Mouse (Mus musculus) CH12.LX (cell line): Measurements from ENCODE around the gene Ccdc114. TPM values are rescaled to one million over a fixed set of nuclear protein-coding genes. Genes with fewer than 3 reads are reported as not detected.
"Not testable (repeated sequence)": the region's sequence is repeated elsewhere in the genome, so short reads cannot be mapped to it uniquely, and the experiment has no call there.

Experiments
- DNase-seq: peaks from one replicate; pipeline ENCODE4 v3.0.0-alpha.2; 2013; ENCODE audit errors: extremely low read depth
- H3K27ac ChIP-seq: 2 replicates; pipeline ENCODE4 v1.5.1; 2012; ENCODE audit warnings: low read depth, mild to moderate bottlenecking, control low read depth, moderate library complexity; ENCODE audit not compliant: insufficient read depth
- H3K27me3 ChIP-seq: replicated peaks from 2 replicates; pipeline ENCODE3; 2012; ENCODE audit warnings: inconsistent platforms
- H3K36me3 ChIP-seq, 2 experiments: replicated peaks in 1 of 2; 2 replicates each; pipeline versions ENCODE3 to v1.6.1; 2012; ENCODE audit warnings: inconsistent platforms in 1 of 2, low read length in 1 of 2, mild to moderate bottlenecking in 1 of 2, mixed read lengths in 1 of 2, moderate library complexity in 1 of 2; ENCODE audit not compliant: control insufficient read depth in 1 of 2, insufficient read depth in 1 of 2
- H3K4me1 ChIP-seq, 2 experiments: 2 replicates each; pipeline ENCODE4 v1.6.1; 2012; ENCODE audit warnings: inconsistent platforms in 1 of 2, moderate library complexity in 1 of 2; ENCODE audit not compliant: insufficient read depth in 2 of 2, control insufficient read depth in 1 of 2
- H3K4me2 ChIP-seq: 2 replicates; pipeline ENCODE4 v1.6.1; 2012; ENCODE audit warnings: low read depth, mild to moderate bottlenecking, control low read depth; ENCODE audit not compliant: poor library complexity, insufficient read depth, severe bottlenecking
- H3K4me3 ChIP-seq, 3 experiments: fragments of 150-350 bp in 1 of 3; sonication (generic) in 1 of 3; replicated peaks in 1 of 3; 2 replicates each; pipeline versions ENCODE3 to v1.5.1; 2011 to 2012; ENCODE audit warnings: low read depth in 2 of 3, low read length in 2 of 3, mild to moderate bottlenecking in 2 of 3, moderate library complexity in 2 of 3, control low read depth in 1 of 3, improper control_type of control experiment in 1 of 3, inconsistent platforms in 1 of 3, mixed read lengths in 1 of 3; ENCODE audit not compliant: poor library complexity in 1 of 3
- H3K79me2 ChIP-seq: replicated peaks from 2 replicates; pipeline ENCODE4 v1.6.1; 2012; ENCODE audit warnings: mild to moderate bottlenecking, moderate library complexity; ENCODE audit not compliant: control insufficient read depth, poor library complexity, insufficient read depth, severe bottlenecking; ENCODE audit errors: extremely low read depth
- H3K9ac ChIP-seq: 2 replicates; pipeline ENCODE4 v1.6.1; 2012; ENCODE audit warnings: low read depth, mild to moderate bottlenecking, control low read depth, moderate library complexity; ENCODE audit not compliant: insufficient read depth
- H3K9me3 ChIP-seq: replicated peaks from 2 replicates; pipeline ENCODE3; 2012; ENCODE audit warnings: low read length, inconsistent platforms, mixed read lengths
- BHLHE40 ChIP-seq: IDR thresholded peaks from 2 replicates; pipeline ENCODE4 v1.6.1; 2011; ENCODE audit warnings: mild to moderate bottlenecking, low read depth, low read length, improper control_type of control experiment
- CHD1 ChIP-seq: IDR thresholded peaks from 2 replicates; pipeline ENCODE4 v1.6.1; 2012; ENCODE audit warnings: low read depth, low read length, improper control_type of control experiment, inconsistent platforms
- CHD2 ChIP-seq: IDR thresholded peaks from 2 replicates; pipeline ENCODE4 v1.6.1; 2011; ENCODE audit warnings: low read length, improper control_type of control experiment
- E2F4 ChIP-seq: IDR thresholded peaks from 2 replicates; pipeline ENCODE4 v1.6.1; 2011; ENCODE audit warnings: low read depth, low read length, improper control_type of control experiment; ENCODE audit not compliant: insufficient replicate concordance
- EP300 ChIP-seq: IDR thresholded peaks from 2 replicates; pipeline ENCODE4 v1.6.1; 2011; ENCODE audit warnings: low read length, improper control_type of control experiment
- ETS1 ChIP-seq: conservative IDR thresholded peaks from 2 replicates; pipeline ENCODE4 v1.6.1; 2012; ENCODE audit warnings: low read depth, mild to moderate bottlenecking, inconsistent platforms, low read length, improper control_type of control experiment, moderate library complexity
- HCFC1 ChIP-seq: IDR thresholded peaks from 2 replicates; pipeline ENCODE4 v1.6.1; 2012; ENCODE audit warnings: low read depth, mild to moderate bottlenecking, inconsistent platforms, low read length, improper control_type of control experiment
- IRF4 ChIP-seq: IDR thresholded peaks from 2 replicates; pipeline ENCODE4 v1.6.1; 2014; ENCODE audit warnings: low read depth, mild to moderate bottlenecking, inconsistent platforms, low read length, improper control_type of control experiment
- JUN ChIP-seq: IDR thresholded peaks from 2 replicates; pipeline ENCODE4 v1.6.1; 2011; ENCODE audit warnings: low read depth, mild to moderate bottlenecking, low read length, improper control_type of control experiment, moderate library complexity; ENCODE audit not compliant: insufficient read depth
- JUND ChIP-seq: conservative IDR thresholded peaks from 2 replicates; pipeline ENCODE4 v1.6.1; 2011; ENCODE audit warnings: low read depth, low read length, improper control_type of control experiment
- MAX ChIP-seq: IDR thresholded peaks from 2 replicates; pipeline ENCODE4 v1.6.1; 2011; ENCODE audit warnings: low read length, improper control_type of control experiment
- MEF2A ChIP-seq: IDR thresholded peaks from 2 replicates; pipeline ENCODE4 v1.6.1; 2014; ENCODE audit warnings: low read depth, mild to moderate bottlenecking, inconsistent platforms, low read length, improper control_type of control experiment, borderline replicate concordance
- MYC ChIP-seq: IDR thresholded peaks from 2 replicates; pipeline ENCODE4 v1.6.1; 2011; ENCODE audit warnings: low read depth, mild to moderate bottlenecking, improper control_type of control experiment, low read length
- NELFE ChIP-seq: IDR thresholded peaks from 2 replicates; pipeline ENCODE4 v1.6.1; 2011; ENCODE audit warnings: low read depth, low read length, improper control_type of control experiment
- POLR2AphosphoS2 ChIP-seq: IDR thresholded peaks from 2 replicates; pipeline ENCODE4 v1.6.1; 2011; ENCODE audit warnings: low read depth, low read length, improper control_type of control experiment
- RAD21 ChIP-seq: IDR thresholded peaks from 2 replicates; pipeline ENCODE4 v1.6.1; 2011; ENCODE audit warnings: low read depth, mild to moderate bottlenecking, low read length, improper control_type of control experiment, moderate library complexity
- RCOR1 ChIP-seq: conservative IDR thresholded peaks from 2 replicates; pipeline ENCODE4 v1.6.1; 2012; ENCODE audit warnings: low read depth, mild to moderate bottlenecking, inconsistent platforms, low read length, improper control_type of control experiment
- SMC3 ChIP-seq: IDR thresholded peaks from 2 replicates; pipeline ENCODE4 v1.6.1; 2011; ENCODE audit warnings: low read depth, low read length, improper control_type of control experiment
- TBP ChIP-seq: conservative IDR thresholded peaks from 2 replicates; pipeline ENCODE4 v1.6.1; 2011; ENCODE audit warnings: low read depth, low read length, improper control_type of control experiment
- TCF12 ChIP-seq: IDR thresholded peaks from 2 replicates; pipeline ENCODE4 v1.6.1; 2014; ENCODE audit warnings: low read depth, mild to moderate bottlenecking, inconsistent platforms, low read length, improper control_type of control experiment
- UBTF ChIP-seq: IDR thresholded peaks from 2 replicates; pipeline ENCODE4 v1.6.1; 2012; ENCODE audit warnings: low read depth, mild to moderate bottlenecking, inconsistent platforms, low read length, improper control_type of control experiment, moderate library complexity
- USF1 ChIP-seq: IDR thresholded peaks from 2 replicates; pipeline ENCODE4 v1.6.1; 2014; ENCODE audit warnings: low read depth, mild to moderate bottlenecking, inconsistent platforms, low read length, improper control_type of control experiment
- ZC3H11A ChIP-seq: IDR thresholded peaks from 2 replicates; pipeline ENCODE4 v1.6.1; 2012; ENCODE audit warnings: low read depth, mild to moderate bottlenecking, inconsistent platforms, low read length, improper control_type of control experiment
- ZKSCAN1 ChIP-seq: IDR thresholded peaks from 2 replicates; pipeline ENCODE4 v1.6.1; 2012; ENCODE audit warnings: low read depth, inconsistent platforms, low read length, improper control_type of control experiment, borderline replicate concordance
- ZMIZ1 ChIP-seq: IDR thresholded peaks from 2 replicates; pipeline ENCODE4 v1.6.1; 2012; ENCODE audit warnings: low read depth, mild to moderate bottlenecking, inconsistent platforms, low read length, improper control_type of control experiment
- dilution Hi-C: fragments of 300-500 bp; cut with MboI; formaldehyde crosslinking; loops from 2 replicates; pipeline ENCODE4 v1.14.3; 2020; ENCODE audit warnings: low sequenced_read_pairs; ENCODE audit not compliant: extremely low pct_unique_long_range_greater_than_20kb, extremely low pct_ligation_motif_present
- in situ Hi-C: fragments of 300-500 bp; cut with MboI; formaldehyde crosslinking; loops from 3 replicates; pipeline ENCODE4 v1.14.3; 2019; ENCODE audit warnings: low sequenced_read_pairs, low pct_ligation_motif_present, low pct_unique_long_range_greater_than_20kb, mixed read lengths
- polyA plus RNA-seq: library from polyadenylated mRNA; unstranded; fragments of >175 nt; gene quantifications from 2 replicates; pipeline ENCODE4 v1.2.1, GENCODE M21; 2012; ENCODE audit warnings: low read depth; ENCODE audit not compliant: insufficient read length
- total RNA-seq, 2 experiments: library from RNA; depleted of rRNA; stranded (reverse); fragments of 300-350 nt in 1 of 2; fragments of >200 nt in 1 of 2; gene quantifications; 2 replicates each; pipeline ENCODE4 v1.2.3; 2012 to 2014

Gene Ccdc114
- not detected in 2 replicates for total RNA-seq (2012; rRNA removed)
- total RNA-seq (2014; rRNA removed) = not detected in 2 replicates
- polyA plus RNA-seq = 0.11 TPM in 1 of 2 replicates, not detected in the other

DNA sequence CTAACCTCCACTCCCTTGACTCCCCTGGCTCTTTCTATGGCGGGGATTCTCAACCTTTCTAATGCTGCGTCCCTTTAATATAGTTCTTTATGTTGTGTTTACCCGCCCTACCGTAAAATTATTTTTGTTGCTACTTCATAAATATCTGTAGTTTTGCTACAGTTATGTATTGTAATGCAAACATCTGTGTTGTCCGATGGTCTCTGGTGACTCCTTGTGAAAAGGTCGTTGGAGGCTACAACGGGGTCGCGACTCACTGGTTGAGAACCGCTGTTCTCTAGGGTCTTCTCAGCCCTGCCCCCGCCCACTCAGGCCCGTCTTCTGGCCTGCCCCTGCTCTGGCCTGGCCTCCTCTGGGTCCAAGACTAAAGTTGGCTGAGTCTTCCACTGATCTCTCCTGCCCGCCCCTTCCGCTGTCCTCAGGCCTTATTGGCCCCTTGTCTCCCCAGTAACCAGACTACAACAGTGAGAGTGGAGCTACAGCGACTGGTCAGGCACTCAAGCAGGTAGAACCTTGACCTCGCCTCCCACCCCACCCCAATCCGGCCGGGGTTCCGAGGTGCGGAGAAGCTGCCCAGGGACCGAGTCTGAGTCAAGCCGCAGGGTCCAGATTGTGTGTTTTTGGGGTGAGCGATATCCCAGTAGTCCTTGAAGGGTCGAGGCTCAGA lies at the start of gene Ccdc114:
Ccdc114 (plus strand) TSS at position 311 of the 667 bp plus-strand sequence.
- H3K9me3 ChIP-seq = peaks cover 29% of the 10 kb centered on the region
- dilution Hi-C loops = no loop called here
- H3K79me2 ChIP-seq = no peaks in the 10 kb centered on the region
- H3K27ac ChIP-seq = no peak within 1 kb of the TSS
- DNase-seq = no peak
- no peak within 1 kb of the TSS for H3K9ac ChIP-seq
- H3K36me3 ChIP-seq = peaks cover 0 to 6% of the 10 kb centered on the region in 2 experiments
- TF ChIP-seq MYC (no peak), ETS1 (no peak), ZC3H11A (no peak), UBTF (no peak), RCOR1 (no peak), ZKSCAN1 (no peak), BHLHE40 (no peak), TCF12 (no peak)
- H3K4me3 ChIP-seq = peak within 1 kb of the TSS in 1 of 3 experiments; percentile 30
- in situ Hi-C loops = loop anchor here (10.0 kb wide), 1 partner anchor 189 kb away; no protein-coding TSS in a partner anchor
- no peaks in the 10 kb centered on the region for H3K27me3 ChIP-seq
- H3K4me2 ChIP-seq = no peak within 1 kb of the TSS
- H3K4me1 ChIP-seq = peaks cover 0 to 47% of the 10 kb centered on the region in 2 experiments; a peak in 3 of 4 replicates

- in situ Hi-C loops = no loop called here
- H3K27ac ChIP-seq = no peak overlapping the region
- peaks cover 45 to 65% of the 10 kb centered on the region in 2 experiments for H3K36me3 ChIP-seq
- no peaks in the 10 kb centered on the region for H3K27me3 ChIP-seq
- H3K9me3 ChIP-seq = peaks cover 4% of the 10 kb centered on the region
- TF ChIP-seq ZMIZ1 (no peak), USF1 (no peak), RCOR1 (no peak), TCF12 (peak; percentile 97), CHD1 (no peak), MEF2A (peak; percentile 39; the same call in 1 of the 2 replicates), JUN (no peak), HCFC1 (no peak), CHD2 (no peak), ETS1 (peak; percentile 45; the same call in 1 of the 2 replicates), JUND (no peak), BHLHE40 (peak; percentile 32; the same call in 1 of the 2 replicates), UBTF (no peak), NELFE (no peak), MYC (peak; percentile 22; the same call in 1 of the 2 replicates), EP300 (peak; percentile 91), E2F4 (no peak), RAD21 (no peak), IRF4 (peak; percentile 84), SMC3 (no peak), POLR2AphosphoS2 (no peak), TBP (0 out of 2 replicates have a peak, but pooled peaks have one; percentile 16), ZC3H11A (no peak), MAX (no peak)
- H3K79me2 ChIP-seq = peaks cover 24% of the 10 kb centered on the region
- DNase-seq = peak; percentile 60
- dilution Hi-C loops = no loop called here
- H3K4me1 ChIP-seq = peaks cover 11 to 33% of the 10 kb centered on the region in 2 experiments
- no peak overlapping the region for H3K4me2 ChIP-seq
- H3K9ac ChIP-seq = no peak overlapping the region
- no peak overlapping the region for H3K4me3 ChIP-seq
Observed at GRCm38 (mm10) chr7:45876895-45877294, 47.0 kb upstream of the Ccdc114 start.

GRCm38 (mm10) chr7:45878278-45878677 lies 45.6 kb upstream of the Ccdc114 start, which contains the start of gene Grin2d:
Grin2d (minus strand) TSS chr7:45878378.
- H3K27me3 ChIP-seq, H3K9ac ChIP-seq, H3K4me2 ChIP-seq, H3K4me3 ChIP-seq, H3K27ac ChIP-seq, dilution Hi-C loops, DNase-seq, H3K9me3 ChIP-seq, in situ Hi-C loops: not testable (repeated sequence)
- peaks cover 18% of the 10 kb centered on the region for H3K79me2 ChIP-seq
- peaks cover 57 to 79% of the 10 kb centered on the region in 2 experiments for H3K36me3 ChIP-seq
- H3K4me1 ChIP-seq = peaks cover 11 to 33% of the 10 kb centered on the region in 2 experiments
